Mouse (Mus musculus): ENCODE data around the gene Oasl1. TPM values are rescaled to one million over a fixed set of nuclear protein-coding genes. Genes with fewer than 3 reads are reported as not detected.
"Not testable (repeated sequence)": the region's sequence is repeated elsewhere in the genome, so short reads cannot be mapped to it uniquely, and the experiment has no call there.

Gene Oasl1
- polyA plus RNA-seq, 1 experiment from 2014 or later, result not detected

GRCm38 (mm10) chr5:114941138-114941537 lies 18.1 kb downstream of the Oasl1 start:
- H3K9me3 ChIP-seq (ENCODE audit: control insufficient read depth, low read length); H3K4me3 ChIP-seq (ENCODE audit: low read depth, low read length); H3K9ac ChIP-seq (ENCODE audit: low read length); H3K27ac ChIP-seq (ENCODE audit: low read depth, low read length); H3K27me3 ChIP-seq (ENCODE audit: control insufficient read depth, insufficient read depth, low read length); ATAC-seq (ENCODE audit: low FRiP score); H3K4me2 ChIP-seq; H3K4me1 ChIP-seq (ENCODE audit: control insufficient read depth, insufficient read depth, low read length); H3K36me3 ChIP-seq (ENCODE audit: control insufficient read depth, insufficient read depth, low read length): not testable (repeated sequence)
- WGBS, result 55% methylated on average over 3 of the region's 3 CpGs
- peak; percentile 57 for DNase-seq (ENCODE audit: low spot score, missing footprints)

GRCm38 (mm10) chr5:114942074-114942765 lies 19.2 kb downstream of the Oasl1 start, which contains the start of gene 2210016L21Rik:
TSS of gene 2210016L21Rik (plus strand) at chr5:114942158.
- Histone ChIP-seq H3K36me3 (ENCODE audit: control insufficient read depth, insufficient read depth, low read length) (peaks cover 11% of the 10 kb centered on the region; the same call in 1 of the 2 replicates), H3K4me1 (ENCODE audit: control insufficient read depth, insufficient read depth, low read length) (peaks cover 5% of the 10 kb centered on the region), H3K4me2 (peak within 1 kb of the TSS; percentile 80), H3K9me3 (ENCODE audit: control insufficient read depth, low read length) (no peaks in the 10 kb centered on the region; the same call in 1 of the 2 replicates), H3K27me3 (ENCODE audit: control insufficient read depth, insufficient read depth, low read length) (no peaks in the 10 kb centered on the region), H3K27ac (ENCODE audit: low read depth, low read length) (peak within 1 kb of the TSS; percentile 66), H3K9ac (ENCODE audit: low read length) (peak within 1 kb of the TSS; percentile 94), H3K4me3 (ENCODE audit: low read depth, low read length) (peak within 1 kb of the TSS; percentile 80)
- 1% methylated on average over 39 of the region's 39 CpGs for WGBS
- peak; percentile 97 for ATAC-seq (ENCODE audit: low FRiP score)
- peak; percentile 97 for DNase-seq (ENCODE audit: low spot score, missing footprints)

- H3K27me3 ChIP-seq (ENCODE audit: control insufficient read depth, insufficient read depth, low read length), result no peaks in the 10 kb centered on the region
- H3K9me3 ChIP-seq (ENCODE audit: control insufficient read depth, low read length), result no peaks in the 10 kb centered on the region; the same call in 1 of the 2 replicates
- ATAC-seq (ENCODE audit: low FRiP score), result no peak
- H3K27ac ChIP-seq (ENCODE audit: low read depth, low read length), result no peak overlapping the region
- H3K4me1 ChIP-seq (ENCODE audit: control insufficient read depth, insufficient read depth, low read length), result peaks cover 5% of the 10 kb centered on the region
- H3K36me3 ChIP-seq (ENCODE audit: control insufficient read depth, insufficient read depth, low read length), result peaks cover 16% of the 10 kb centered on the region
- H3K4me3 ChIP-seq (ENCODE audit: low read depth, low read length), result peak overlapping the region; percentile 80
- WGBS, result 46% methylated on average over 4 of the region's 4 CpGs
- peak; percentile 70 for DNase-seq (ENCODE audit: low spot score, missing footprints)
- peak overlapping the region; percentile 80 for H3K4me2 ChIP-seq
- peak overlapping the region; percentile 94 for H3K9ac ChIP-seq (ENCODE audit: low read length)
Measured at GRCm38 (mm10) chr5:114942766-114943130, 19.7 kb downstream of the Oasl1 start.

- Histone ChIP-seq H3K27ac (ENCODE audit: low read depth, low read length) (no peak overlapping the region), H3K27me3 (ENCODE audit: control insufficient read depth, insufficient read depth, low read length) (no peaks in the 10 kb centered on the region), H3K9ac (ENCODE audit: low read length) (no peak overlapping the region), H3K9me3 (ENCODE audit: control insufficient read depth, low read length) (no peaks in the 10 kb centered on the region), H3K36me3 (ENCODE audit: control insufficient read depth, insufficient read depth, low read length) (peaks cover 22% of the 10 kb centered on the region), H3K4me3 (ENCODE audit: low read depth, low read length) (no peak overlapping the region), H3K4me1 (ENCODE audit: control insufficient read depth, insufficient read depth, low read length) (peaks cover 5% of the 10 kb centered on the region), H3K4me2 (no peak overlapping the region)
- 95% methylated on average over 10 of the region's 10 CpGs for WGBS
- ATAC-seq (ENCODE audit: low FRiP score) (no peak), DNase-seq (ENCODE audit: low spot score, missing footprints) (peak; percentile 19)
Measured at GRCm38 (mm10) chr5:114945072-114945471, 22.0 kb downstream of the Oasl1 start.

GRCm38 (mm10) chr5:114948891-114949290 lies 25.9 kb downstream of the Oasl1 start:
- H3K27ac ChIP-seq (ENCODE audit: low read depth, low read length), result no peak overlapping the region
- peak; percentile 21 for DNase-seq (ENCODE audit: low spot score, missing footprints)
- peaks cover 22% of the 10 kb centered on the region for H3K36me3 ChIP-seq (ENCODE audit: control insufficient read depth, insufficient read depth, low read length)
- no peaks in the 10 kb centered on the region for H3K27me3 ChIP-seq (ENCODE audit: control insufficient read depth, insufficient read depth, low read length)
- no peak for ATAC-seq (ENCODE audit: low FRiP score)
- H3K4me2 ChIP-seq, result no peak overlapping the region
- H3K9me3 ChIP-seq (ENCODE audit: control insufficient read depth, low read length), result no peaks in the 10 kb centered on the region
- WGBS, result 87% methylated on average over 6 of the region's 6 CpGs
- no peak overlapping the region for H3K4me3 ChIP-seq (ENCODE audit: low read depth, low read length)
- H3K4me1 ChIP-seq (ENCODE audit: control insufficient read depth, insufficient read depth, low read length), result no peaks in the 10 kb centered on the region
- H3K9ac ChIP-seq (ENCODE audit: low read length), result no peak overlapping the region

GRCm38 (mm10) chr5:114949316-114949715 lies 26.3 kb downstream of the Oasl1 start:
- no peak overlapping the region for H3K4me3 ChIP-seq (ENCODE audit: low read depth, low read length)
- no peak overlapping the region for H3K27ac ChIP-seq (ENCODE audit: low read depth, low read length)
- 66% methylated on average over 5 of the region's 5 CpGs for WGBS
- DNase-seq (ENCODE audit: low spot score, missing footprints), result peak; percentile 64
- no peak overlapping the region for H3K9ac ChIP-seq (ENCODE audit: low read length)
- ATAC-seq (ENCODE audit: low FRiP score), result no peak
- no peak overlapping the region for H3K4me2 ChIP-seq
- no peaks in the 10 kb centered on the region for H3K27me3 ChIP-seq (ENCODE audit: control insufficient read depth, insufficient read depth, low read length)
- H3K9me3 ChIP-seq (ENCODE audit: control insufficient read depth, low read length), result no peaks in the 10 kb centered on the region
- H3K36me3 ChIP-seq (ENCODE audit: control insufficient read depth, insufficient read depth, low read length), result peaks cover 22% of the 10 kb centered on the region
- no peaks in the 10 kb centered on the region for H3K4me1 ChIP-seq (ENCODE audit: control insufficient read depth, insufficient read depth, low read length)

- H3K27ac ChIP-seq (ENCODE audit: low read depth, low read length), result no peak overlapping the region
Measured at GRCm38 (mm10) chr5:114949812-114950211, 26.8 kb downstream of the Oasl1 start.

GRCm38 (mm10) chr5:114950669-114951068 lies 27.6 kb downstream of the Oasl1 start:
- H3K9me3 ChIP-seq (ENCODE audit: control insufficient read depth, low read length), result no peaks in the 10 kb centered on the region
- ATAC-seq (ENCODE audit: low FRiP score) (no peak), DNase-seq (ENCODE audit: low spot score, missing footprints) (peak; percentile 68)
- H3K4me2 ChIP-seq, result no peak overlapping the region
- no peak overlapping the region for H3K4me3 ChIP-seq (ENCODE audit: low read depth, low read length)
- no peaks in the 10 kb centered on the region for H3K27me3 ChIP-seq (ENCODE audit: control insufficient read depth, insufficient read depth, low read length)
- H3K9ac ChIP-seq (ENCODE audit: low read length), result no peak overlapping the region
- 64% methylated on average over 12 of the region's 12 CpGs for WGBS
- no peaks in the 10 kb centered on the region for H3K4me1 ChIP-seq (ENCODE audit: control insufficient read depth, insufficient read depth, low read length)
- peaks cover 22% of the 10 kb centered on the region for H3K36me3 ChIP-seq (ENCODE audit: control insufficient read depth, insufficient read depth, low read length)
- H3K27ac ChIP-seq (ENCODE audit: low read depth, low read length), result no peak overlapping the region

More at GRCm38 (mm10) chr5:114949812-114950211, 26.8 kb downstream of the Oasl1 start:
- H3K9me3 ChIP-seq (ENCODE audit: control insufficient read depth, low read length), result no peaks in the 10 kb centered on the region
- H3K27me3 ChIP-seq (ENCODE audit: control insufficient read depth, insufficient read depth, low read length), result no peaks in the 10 kb centered on the region
- no peak overlapping the region for H3K9ac ChIP-seq (ENCODE audit: low read length)
- H3K4me1 ChIP-seq (ENCODE audit: control insufficient read depth, insufficient read depth, low read length), result no peaks in the 10 kb centered on the region
- no peak overlapping the region for H3K4me3 ChIP-seq (ENCODE audit: low read depth, low read length)
- ATAC-seq (ENCODE audit: low FRiP score) (no peak), DNase-seq (ENCODE audit: low spot score, missing footprints) (peak; percentile 77)
- peaks cover 22% of the 10 kb centered on the region for H3K36me3 ChIP-seq (ENCODE audit: control insufficient read depth, insufficient read depth, low read length)
- no peak overlapping the region for H3K4me2 ChIP-seq
- WGBS, result 90% methylated on average over 9 of the region's 9 CpGs

- H3K4me2 ChIP-seq, result no peak overlapping the region
- no peak overlapping the region for H3K4me3 ChIP-seq (ENCODE audit: low read depth, low read length)
- no peaks in the 10 kb centered on the region for H3K4me1 ChIP-seq (ENCODE audit: control insufficient read depth, insufficient read depth, low read length)
- peak; percentile 67 for DNase-seq (ENCODE audit: low spot score, missing footprints)
- H3K36me3 ChIP-seq (ENCODE audit: control insufficient read depth, insufficient read depth, low read length), result peaks cover 17% of the 10 kb centered on the region
- H3K9me3 ChIP-seq (ENCODE audit: control insufficient read depth, low read length), result no peaks in the 10 kb centered on the region
- H3K27ac ChIP-seq (ENCODE audit: low read depth, low read length), result no peak overlapping the region
- H3K9ac ChIP-seq (ENCODE audit: low read length), result no peak overlapping the region
- no peaks in the 10 kb centered on the region for H3K27me3 ChIP-seq (ENCODE audit: control insufficient read depth, insufficient read depth, low read length)
- 88% methylated on average over 21 of the region's 21 CpGs for WGBS
- no peak for ATAC-seq (ENCODE audit: low FRiP score)
Measured at GRCm38 (mm10) chr5:114951279-114951880, 28.3 kb downstream of the Oasl1 start.
